Mouse (Mus musculus) Muller cell, postnatal 12 days (primary cell): ENCODE data around the gene Gm11562.
"Not testable (repeated sequence)": the region's sequence is repeated elsewhere in the genome, so short reads cannot be mapped to it uniquely, and the experiment has no call there.

Experiments
- DNase-seq: peaks from one replicate; pipeline ENCODE4 v3.0.0-alpha.2; 2015; ENCODE audit errors: inconsistent ontology term

Gm11562 gene

DNA sequence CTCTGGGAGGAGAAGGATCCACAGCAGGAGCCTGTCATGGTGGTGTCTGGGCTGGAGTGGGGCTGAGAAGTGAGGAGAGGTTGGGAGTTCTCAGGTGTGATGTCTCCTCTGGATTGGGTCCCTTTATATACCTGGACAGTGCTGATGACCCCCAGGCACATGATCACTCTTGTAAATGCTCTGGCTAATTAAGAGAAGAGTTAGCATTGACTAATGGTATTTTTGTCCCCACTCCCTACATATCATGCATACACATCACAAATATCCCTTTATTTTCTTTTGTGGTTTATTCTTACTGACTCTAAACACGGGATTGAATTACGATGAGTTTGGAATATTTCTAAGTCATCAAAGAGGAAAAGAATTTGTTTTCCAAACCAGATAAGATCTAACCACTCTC, at the start of gene Gm11562:
TSS of gene Gm11562 (minus strand) at position 101 of the 400 bp plus-strand sequence.
- DNase-seq, result no peak

DNA sequence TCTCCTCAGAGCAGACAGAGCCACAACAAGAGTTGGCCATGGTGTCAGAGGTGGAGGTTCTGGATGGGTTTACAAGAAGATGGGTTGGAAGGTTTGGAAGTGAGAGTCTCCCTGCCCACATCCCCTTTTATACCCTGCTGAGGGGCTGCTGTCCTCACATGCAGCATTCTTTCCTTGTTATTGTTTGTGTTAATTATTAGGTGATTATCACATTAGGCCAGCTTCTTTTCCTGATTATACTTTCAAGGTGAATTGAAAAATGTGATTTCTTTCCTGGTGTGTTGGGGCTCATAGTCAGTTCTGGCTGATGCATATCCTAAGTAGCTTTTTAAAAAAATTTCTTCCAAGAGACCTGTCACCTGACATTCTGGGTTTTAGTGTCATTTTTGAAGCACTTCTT, 45.6 kb upstream of the Gm11562 start, which contains the start of gene Krtap4-6:
TSS of gene Krtap4-6 (minus strand) at position 101 of the 400 bp plus-strand sequence.
- DNase-seq, result no peak

DNA sequence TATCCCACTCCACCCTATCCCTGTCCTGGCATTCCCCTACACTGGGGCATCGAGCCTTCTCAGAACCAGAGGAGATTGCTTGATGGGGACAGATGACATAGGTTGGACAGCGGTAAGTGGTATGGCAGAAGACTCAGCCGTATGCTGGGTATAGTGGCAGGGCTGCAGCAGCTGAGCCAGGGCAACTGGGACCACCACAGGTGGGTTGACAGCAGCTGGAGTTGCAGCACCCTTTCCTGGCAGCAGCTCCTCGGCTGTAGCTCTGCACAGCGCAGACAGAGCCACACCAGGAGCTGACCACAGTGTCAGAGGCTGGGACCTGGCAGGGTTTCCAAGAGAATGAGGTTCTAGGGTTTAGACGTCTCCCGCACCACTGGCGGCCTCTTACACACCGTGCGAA, 42.6 kb upstream of the Gm11562 start:
- DNase-seq, result no peak

DNA sequence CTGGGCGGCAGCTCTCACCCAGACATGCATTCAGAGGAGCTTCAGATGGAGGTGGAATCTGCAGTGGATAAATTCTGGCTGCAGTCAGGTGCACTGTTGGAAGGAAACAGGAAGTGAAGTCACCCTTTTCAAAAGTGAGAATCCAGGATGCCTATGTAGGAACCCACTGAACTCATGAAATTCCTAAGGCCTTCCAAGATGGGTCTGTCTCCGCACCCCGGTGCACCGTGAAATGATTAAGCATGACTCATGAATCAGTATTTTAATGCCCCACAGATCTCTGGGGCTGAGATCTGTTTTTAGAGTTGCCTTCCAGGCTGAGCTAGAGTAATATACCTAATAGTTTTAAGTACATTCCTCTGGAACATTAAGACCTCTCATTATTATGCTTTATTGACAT, 39.0 kb upstream of the Gm11562 start:
- peak; percentile 78 for DNase-seq

DNA sequence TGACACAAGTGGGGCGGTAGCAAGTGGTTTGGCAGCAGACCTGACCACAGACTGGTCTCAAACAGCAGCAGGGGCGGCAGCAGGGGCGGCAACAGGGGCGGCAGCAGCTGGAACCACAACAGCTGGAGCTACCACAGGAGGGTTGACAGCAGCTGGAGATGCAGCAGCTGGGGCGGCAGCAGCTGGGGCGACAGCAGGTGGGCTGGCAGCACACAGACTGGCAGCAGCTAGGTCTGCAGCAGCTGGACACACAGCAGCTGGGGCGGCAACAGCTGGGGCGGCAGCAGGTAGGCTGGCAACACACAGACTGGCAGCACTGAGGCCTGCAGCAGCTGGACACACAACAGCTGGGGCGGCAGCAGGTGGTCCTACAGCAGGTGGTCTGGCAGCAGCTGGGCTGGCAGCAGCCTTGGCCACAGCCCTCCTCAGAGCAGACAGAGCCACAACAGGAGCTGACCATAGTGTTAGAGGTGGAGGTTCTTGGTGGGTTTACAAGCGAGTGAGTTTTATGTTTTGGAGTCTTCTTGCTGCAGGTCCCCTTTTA, 38.3 kb upstream of the Gm11562 start, which contains the start of gene Gm11563:
TSS of gene Gm11563 (minus strand) at position 494 of the 544 bp plus-strand sequence.
- not testable (repeated sequence) for DNase-seq

DNA sequence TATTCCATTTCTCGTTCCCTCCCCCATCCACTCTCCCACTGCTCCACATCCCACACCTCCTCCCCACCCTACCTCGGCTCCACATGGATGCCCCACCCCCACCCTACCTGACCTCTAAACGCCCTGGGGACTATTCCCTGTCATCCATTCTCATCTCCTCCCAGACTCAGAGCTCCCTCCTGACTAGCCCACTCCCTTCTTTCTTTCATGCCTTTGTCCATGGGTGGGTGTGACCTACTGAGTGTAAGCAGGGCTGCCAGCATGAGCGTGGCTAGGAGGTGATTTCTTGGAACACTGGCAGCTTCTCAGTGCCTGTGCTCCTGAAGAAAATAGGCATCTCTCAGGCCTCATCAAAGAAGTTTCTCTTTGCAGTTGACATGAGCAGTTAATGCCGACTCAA, 36.8 kb upstream of the Gm11562 start:
- no peak for DNase-seq

DNA sequence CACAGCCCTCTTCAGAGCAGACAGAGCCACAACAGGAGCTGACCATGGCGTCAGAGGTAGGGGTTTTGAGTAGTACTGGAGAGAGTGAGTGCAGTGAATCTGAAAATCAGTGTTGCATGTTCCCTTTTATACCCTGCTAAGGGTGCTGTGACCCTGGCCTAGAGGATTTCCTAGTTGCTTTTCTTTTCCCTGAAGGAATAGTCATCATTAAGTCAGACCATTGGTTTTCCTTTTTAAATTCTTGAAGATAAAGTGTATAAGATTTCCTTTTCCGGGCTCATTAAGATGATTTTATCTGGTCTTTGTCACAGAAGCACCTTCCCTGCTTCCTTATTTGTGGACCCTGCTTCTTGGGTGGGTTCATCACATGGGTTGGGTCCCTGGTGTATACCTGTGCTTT, 29.9 kb upstream of the Gm11562 start, which contains the start of gene Gm11555:
TSS of gene Gm11555 (minus strand) at position 101 of the 400 bp plus-strand sequence.
- DNase-seq, result no peak

DNA sequence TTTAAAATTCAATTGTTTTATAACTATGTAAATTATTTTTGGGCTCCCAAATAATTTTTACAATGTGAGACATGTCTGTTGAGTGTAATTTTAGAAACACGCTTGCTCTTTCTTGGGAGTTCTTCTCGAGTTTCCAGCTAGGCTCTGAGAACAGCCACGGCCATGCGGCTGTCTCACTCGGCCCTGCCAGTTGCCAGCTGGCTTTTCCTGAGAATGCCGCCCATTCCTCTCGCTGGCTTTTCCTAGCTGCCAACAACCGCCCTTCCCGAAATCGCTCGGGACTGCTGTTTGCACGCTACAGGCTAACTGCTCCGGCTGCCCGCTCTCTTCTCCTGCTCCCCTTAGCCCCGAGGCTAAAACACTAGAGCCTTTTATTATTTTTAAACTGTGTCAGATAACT, 26.2 kb upstream of the Gm11562 start:
- no peak for DNase-seq

DNA sequence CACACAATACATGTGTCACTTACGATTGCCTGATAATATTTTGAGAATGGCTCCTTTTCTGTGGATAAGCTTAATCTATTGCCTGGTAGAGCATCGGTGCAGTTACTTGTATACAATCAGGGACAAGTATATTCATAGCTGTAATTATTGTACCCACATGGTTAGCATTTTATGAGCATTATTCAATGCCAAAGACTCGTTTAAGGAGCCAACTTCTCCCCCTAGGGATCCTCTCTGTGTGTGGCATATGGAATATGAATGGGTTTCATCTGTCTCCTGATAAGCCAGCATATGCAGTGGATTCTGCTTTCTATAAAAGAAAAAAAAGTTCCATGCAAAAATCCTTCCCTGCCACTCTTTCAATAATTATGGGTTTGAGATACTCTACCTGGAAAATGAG, 24.1 kb upstream of the Gm11562 start:
- DNase-seq, result no peak

DNA sequence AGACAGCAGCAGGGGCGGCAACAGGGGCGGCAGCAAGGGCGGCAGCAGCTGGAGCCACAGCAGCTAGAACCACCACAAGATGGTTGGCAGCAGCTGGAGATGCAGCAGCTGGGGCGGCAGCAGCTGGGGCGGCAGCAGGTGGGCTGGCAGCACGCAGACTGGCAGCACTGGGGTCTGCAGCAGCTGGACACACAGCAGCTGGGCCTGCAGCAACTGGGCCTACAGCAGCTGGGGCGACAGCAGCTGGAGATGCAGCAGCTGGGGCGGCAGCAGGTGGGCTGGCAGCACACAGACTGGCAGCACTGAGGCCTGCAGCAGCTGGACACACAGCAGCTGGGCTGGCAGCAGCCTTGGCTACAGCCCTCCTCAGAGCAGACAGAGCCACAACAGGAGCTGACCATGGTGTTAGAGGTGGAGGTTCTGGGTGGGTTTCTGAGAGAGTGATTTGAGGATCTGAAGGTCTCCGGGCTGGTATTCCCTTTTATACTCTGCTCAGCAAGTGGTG, 23.5 kb upstream of the Gm11562 start, which contains the start of gene Krtap4-7:
TSS of gene Krtap4-7 (minus strand) at position 455 of the 505 bp plus-strand sequence.
- not testable (repeated sequence) for DNase-seq

DNA sequence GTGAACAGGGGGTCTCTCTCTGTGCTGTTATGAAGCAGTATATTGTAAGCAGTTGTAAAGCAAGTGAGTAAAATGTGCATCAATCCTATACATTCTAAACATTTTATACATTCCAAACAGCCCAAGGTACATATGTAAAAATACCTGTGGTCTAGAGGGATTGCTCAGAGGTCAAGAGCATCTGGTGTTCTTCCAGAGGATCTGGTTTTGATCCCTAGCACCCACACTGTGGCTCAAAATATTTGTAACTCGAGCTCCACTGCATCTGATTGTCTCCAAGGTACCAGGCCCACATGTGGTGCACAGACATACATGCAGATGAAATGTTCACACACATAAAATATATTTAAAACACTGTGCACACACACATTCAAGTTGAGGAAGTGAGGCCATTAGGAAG, 20.7 kb upstream of the Gm11562 start:
- DNase-seq, result no peak

DNA sequence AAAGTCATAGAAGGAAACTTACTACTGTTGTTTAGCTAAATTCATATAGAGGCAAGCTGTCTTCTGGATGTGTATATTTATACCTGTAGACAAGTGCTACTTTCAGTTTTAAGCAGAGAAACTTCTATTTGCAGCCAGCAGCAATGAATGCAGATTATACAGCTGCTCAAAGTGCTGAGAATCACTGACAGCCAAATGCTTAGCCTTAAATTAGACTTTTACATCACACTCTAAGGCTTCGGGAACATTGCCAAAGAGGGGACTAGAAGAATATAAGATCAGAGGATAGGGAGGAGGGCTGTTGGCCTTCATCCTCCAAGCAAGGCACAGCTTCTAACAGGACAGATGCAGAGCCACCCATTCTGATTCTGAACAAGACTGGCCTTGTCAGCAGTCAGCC, 16.9 kb upstream of the Gm11562 start:
- DNase-seq, result no peak

DNA sequence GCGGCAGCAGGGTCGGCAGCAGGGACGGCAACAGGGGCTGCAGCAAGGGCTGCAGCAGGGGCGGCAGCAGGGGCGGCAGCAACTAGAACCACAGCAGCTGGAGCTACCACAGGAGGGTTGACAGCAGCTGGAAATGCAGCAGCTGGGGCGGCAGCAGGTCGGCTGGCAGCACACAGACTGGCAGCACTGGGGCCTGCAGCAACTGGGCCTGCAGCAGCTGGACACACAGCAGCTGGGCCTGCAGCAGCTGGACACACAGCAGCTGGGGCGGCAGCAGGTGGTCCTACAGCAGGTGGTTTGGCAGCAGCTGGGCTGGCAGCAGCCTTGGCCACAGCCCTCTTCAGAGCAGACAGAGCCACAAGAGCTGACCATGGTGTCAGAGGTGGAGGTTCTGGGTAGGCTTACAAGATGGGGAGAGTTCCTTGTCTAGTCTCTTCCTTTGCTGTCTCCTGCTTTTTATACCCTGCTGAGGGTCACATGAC, 14.5 kb upstream of the Gm11562 start, which contains the start of gene Krtap4-2:
TSS of gene Krtap4-2 (minus strand) at position 432 of the 482 bp plus-strand sequence.
- no peak for DNase-seq

DNA sequence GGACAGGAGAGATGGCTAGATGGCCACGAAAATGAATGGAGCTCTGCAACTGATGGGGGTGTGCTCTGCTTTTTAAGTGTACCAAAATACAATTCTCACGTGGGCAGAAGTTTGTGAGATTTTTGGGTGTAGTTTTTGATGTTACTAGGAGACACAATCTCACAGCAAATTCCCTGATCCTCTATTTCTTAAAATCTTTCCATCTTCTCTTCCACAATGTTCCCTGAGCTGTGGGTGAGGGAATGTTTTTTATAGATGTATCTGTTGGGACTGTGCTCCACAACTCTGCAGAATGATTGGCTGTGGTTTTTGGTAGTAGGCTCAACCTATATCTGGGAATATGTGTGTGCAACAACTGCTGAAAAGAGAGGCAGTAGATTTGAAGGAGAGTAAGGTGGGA, 13.1 kb upstream of the Gm11562 start:
- no peak for DNase-seq

DNA sequence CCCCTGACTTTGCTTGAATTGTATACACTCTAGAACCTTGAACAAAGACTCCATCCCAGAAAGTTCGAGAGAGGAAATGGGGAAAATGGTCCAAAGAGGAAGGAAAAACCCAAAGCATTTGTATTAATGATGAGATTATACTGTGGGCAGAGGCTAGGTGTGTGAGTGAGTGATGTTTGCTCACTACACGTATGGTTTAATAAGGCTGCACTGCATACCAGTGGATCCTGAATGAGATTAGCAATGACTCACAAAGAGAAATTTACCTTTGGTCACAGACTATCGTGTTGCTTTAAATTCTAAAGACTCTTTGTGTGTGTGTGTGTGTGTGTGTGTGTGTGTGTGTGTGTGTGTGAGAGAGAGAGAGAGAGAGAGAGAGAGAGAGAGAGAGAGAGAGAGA, 10.7 kb upstream of the Gm11562 start:
- no peak for DNase-seq

DNA sequence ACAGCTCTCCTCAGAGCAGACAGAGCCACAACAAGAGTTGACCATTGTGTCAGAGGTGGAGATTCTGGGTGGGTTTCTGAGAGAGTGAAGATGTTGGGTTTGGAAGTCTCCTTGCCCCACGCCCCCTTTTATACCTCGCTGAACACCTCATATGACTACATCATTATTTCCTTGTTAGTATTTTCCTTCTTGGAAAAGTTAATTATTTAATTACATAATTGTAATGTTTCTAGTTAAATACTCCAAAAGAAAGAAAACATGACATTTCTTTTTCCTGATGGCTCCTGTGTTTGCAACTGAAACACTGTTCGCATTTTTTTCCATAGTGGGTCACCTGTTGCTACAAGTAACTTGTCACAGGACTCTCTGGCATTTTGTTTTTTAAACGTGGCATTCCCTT, 7.9 kb upstream of the Gm11562 start, which contains the start of gene Krtap4-1:
TSS of gene Krtap4-1 (minus strand) at position 101 of the 400 bp plus-strand sequence.
- DNase-seq, result no peak

DNA sequence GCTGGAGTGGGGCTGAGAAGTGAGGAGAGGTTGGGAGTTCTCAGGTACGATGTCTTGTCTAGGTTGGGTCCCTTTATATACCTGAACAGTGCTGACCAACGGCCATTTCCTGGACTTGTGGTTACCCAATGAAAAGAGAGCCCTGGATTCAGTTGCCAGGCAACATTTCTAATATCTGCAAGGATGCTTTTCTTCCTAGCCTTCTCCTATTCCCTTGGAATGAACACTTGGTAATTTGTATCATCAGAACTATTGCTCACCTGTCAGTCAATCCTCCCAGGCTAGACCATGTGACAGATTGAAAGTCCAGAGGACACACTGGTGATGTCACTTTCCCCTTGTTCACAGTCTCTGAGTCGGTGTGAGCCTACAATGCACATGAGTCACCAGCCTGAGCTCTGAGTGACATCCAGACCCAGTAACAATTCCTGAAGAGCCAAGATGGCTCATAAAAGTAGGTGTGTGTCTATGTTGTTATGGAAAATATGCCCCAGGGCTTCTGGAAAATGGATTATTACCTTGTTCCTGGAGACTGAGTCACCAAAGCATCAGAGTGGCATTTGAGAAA, 5.4 kb downstream of the Gm11562 start, which contains the start of gene Krtap2-4:
TSS of gene Krtap2-4 (minus strand) at position 51 of the 568 bp plus-strand sequence.
- DNase-seq, result peak; percentile 57

DNA sequence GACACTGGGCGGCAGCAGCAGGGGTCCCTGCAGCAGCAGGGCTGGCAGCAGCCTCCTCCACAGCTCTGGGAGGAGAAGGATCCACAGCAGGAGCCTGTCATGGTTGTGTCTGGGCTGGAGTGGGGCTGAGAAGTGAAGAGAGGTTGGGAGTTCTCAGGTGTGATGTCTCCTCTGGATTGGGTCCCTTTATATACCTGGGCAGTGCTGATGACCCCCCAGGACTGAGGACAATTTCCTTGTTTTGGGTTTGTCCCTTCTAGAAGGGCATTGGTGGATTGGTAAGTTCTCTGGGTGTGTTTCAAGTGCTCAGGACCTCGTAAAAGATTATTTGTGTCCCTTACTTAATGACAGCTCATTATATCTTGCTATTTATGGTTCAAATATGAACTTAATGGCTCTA, 10.1 kb downstream of the Gm11562 start, which contains the start of gene Gm11937:
TSS of gene Gm11937 (minus strand) at position 101 of the 400 bp plus-strand sequence.
- DNase-seq, result not testable (repeated sequence)

DNA sequence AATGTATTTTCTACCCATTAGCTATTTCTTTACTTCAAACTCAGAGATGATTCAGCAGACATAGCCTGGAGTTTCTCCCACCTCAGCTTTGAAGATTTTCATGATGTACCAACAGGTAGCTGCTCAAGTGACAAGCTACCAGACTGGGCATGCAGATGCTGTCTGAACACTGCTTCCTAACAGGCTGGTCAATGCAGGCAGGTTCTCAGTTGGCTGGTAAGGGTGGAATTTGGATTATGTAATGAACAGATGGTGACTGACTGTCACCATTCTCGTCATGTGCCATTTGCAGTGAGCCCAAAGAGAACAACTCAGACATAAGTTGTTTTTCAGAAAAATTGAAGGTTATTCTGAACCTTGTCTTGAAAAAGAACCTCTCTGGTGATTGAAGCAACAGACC, 11.1 kb downstream of the Gm11562 start:
- no peak for DNase-seq

DNA sequence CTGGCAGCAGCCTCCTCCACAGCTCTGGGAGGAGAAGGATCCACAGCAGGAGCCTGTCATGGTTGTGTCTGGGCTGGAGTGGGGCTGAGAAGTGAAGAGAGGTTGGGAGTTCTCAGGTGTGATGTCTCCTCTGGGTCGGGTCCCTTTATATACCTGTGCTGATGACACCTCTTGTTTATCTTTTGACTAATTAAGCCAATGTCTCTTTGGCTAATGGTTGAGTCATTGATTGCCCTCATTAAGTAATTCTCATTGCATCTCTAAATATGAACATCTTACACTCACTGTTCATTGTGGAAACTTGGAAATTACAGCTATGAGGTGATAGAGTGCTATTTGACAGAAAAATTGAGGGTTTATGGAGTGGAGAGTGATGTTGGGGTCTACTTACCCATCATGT, 17.0 kb downstream of the Gm11562 start, which contains the start of gene Gm11938:
TSS of gene Gm11938 (minus strand) at position 101 of the 400 bp plus-strand sequence.
- not testable (repeated sequence) for DNase-seq

DNA sequence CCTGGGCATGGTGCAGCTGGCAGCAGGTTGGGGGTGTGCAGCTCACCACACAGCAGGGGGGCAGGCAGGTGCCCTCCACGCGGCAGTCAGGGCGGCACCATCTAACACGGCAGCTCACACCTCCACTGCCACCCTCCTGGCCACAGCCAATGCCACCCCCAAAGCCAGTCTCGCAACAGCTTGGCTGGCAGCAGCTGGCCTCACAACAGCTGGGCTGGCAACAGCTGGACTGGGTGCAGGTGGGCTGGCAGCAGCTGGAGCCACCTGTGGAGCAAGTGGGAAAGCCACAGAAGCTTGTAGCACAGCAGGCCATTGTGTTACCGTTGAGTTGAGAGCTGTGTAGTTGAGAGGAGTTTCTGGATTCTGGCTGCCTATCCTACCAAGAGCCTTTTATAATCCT, 22.5 kb downstream of the Gm11562 start, which contains the start of gene Krtap9-3:
TSS of gene Krtap9-3 (minus strand) at position 364 of the 400 bp plus-strand sequence.
- DNase-seq, result not testable (repeated sequence)

DNA sequence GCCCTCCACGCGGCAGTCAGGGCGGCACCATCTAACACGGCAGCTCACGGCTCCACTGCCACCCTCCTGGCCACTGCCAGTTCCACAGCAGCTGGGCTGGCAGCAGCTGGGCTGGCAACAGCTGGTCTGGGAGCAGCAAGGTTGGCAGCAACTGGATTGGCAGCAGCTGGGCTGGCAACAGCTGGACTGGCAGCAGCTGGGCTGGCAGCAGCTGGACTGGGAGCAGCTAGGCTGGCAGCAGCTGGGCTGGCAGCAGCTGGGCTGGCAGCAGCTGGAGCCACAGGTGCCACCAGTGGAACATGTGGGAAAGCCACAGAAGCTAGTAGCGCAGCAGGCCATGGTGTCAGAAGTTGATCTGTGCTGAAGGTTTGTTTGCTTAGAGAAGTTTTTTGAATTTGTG, 29.3 kb downstream of the Gm11562 start, which contains the start of gene Krtap1-3:
TSS of gene Krtap1-3 (minus strand) at position 359 of the 400 bp plus-strand sequence.
- DNase-seq, result no peak
